Mouse (Mus musculus): Measurements from ENCODE around the gene Shisal2b. TPM values are rescaled to one million over a fixed set of nuclear protein-coding genes. Genes with fewer than 3 reads are reported as not detected.
A peak's percentile ranks its signal among the peaks of the same experiment; 100 is the strongest.

Gene Shisal2b
- polyA plus RNA-seq, 1 experiment from 2014 or later, result 0.54 TPM

DNA sequence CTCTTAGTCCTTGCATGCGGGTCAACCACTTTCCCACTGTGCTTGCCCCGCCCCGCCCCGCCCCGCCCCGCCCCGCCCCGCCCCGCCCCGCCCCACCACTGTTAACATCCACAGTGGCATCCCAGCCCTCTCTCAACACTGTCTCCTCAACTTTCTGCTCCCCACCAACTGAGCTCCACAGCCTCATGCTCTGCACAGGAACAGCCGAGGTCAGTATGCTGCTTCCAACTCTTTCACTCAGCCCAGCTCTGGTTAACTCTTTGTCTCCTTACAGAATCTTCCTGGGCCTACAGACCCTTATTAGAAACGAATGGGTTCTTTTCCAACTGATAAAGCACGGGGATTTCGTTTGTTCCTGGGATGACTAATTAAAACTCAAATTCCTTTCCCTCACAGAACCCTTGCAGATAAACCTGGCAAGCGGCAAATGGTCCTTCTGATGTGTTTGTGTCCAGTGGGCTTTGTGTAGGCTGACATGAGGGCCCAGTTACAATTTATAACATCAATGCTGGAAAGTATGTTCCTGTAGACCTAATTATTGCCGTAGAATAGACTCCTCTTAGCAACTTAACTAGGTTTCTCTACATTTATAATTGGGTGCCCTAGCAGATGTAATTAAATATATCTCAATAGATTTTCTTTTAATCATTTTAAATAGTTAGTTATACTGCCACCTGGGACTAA is 20.0 kb upstream of the Shisal2b start:
- no peak for TF ChIP-seq CTCF (IDR thresholded peaks at IDR 0.05; ENCODE audit: low read depth)
- Histone ChIP-seq H3K27ac (ENCODE audit: low read depth) (no peak overlapping the region), H3K4me1 (ENCODE audit: insufficient read depth) (no peaks in the 10 kb centered on the region), H3K4me3 (ENCODE audit: low read depth, low read length) (no peak overlapping the region), H3K4me2 (no peak overlapping the region), H3K9me3 (ENCODE audit: low read depth, low read length) (no peaks in the 10 kb centered on the region), H3K27me3 (ENCODE audit: insufficient read depth, low read length) (no peaks in the 10 kb centered on the region), H3K36me3 (ENCODE audit: insufficient read depth) (no peaks in the 10 kb centered on the region), H3K9ac (no peak overlapping the region)
- no peak for DNase-seq
- peak; percentile 24; the same call in 1 of the 2 replicates for ATAC-seq (ENCODE audit: insufficient read depth)
- 34% methylated on average over 14 of the region's 16 CpGs for WGBS

DNA sequence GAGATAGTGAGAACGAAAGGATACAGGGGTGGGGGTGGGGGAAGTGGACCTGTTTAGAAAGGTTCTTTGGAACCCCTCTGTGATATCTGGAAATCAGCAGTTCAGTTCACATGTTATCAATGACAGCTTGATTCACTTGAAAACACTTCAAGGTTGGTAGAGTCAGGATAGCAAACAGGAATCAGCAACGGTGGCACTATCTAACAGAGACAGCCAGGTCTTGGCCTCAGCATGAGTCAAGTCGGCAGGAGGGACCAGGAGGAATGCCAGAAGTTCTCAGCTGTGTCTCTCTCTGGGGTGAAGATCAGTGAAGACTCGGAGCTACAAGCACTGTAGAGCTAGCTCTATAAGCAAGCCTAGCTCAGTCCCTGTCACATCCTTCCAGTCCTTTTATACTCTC is 14.8 kb upstream of the Shisal2b start:
- Histone ChIP-seq H3K9ac (no peak overlapping the region), H3K27ac (ENCODE audit: low read depth) (no peak overlapping the region), H3K36me3 (ENCODE audit: insufficient read depth) (no peaks in the 10 kb centered on the region), H3K4me2 (no peak overlapping the region), H3K4me3 (ENCODE audit: low read depth, low read length) (no peak overlapping the region), H3K4me1 (ENCODE audit: insufficient read depth) (no peaks in the 10 kb centered on the region), H3K27me3 (ENCODE audit: insufficient read depth, low read length) (no peaks in the 10 kb centered on the region), H3K9me3 (ENCODE audit: low read depth, low read length) (no peaks in the 10 kb centered on the region)
- 45% methylated on average over 4 of the region's 4 CpGs for WGBS
- DNase-seq, result no peak
- no peak for TF ChIP-seq CTCF (IDR thresholded peaks at IDR 0.05; ENCODE audit: low read depth)
- ATAC-seq (ENCODE audit: insufficient read depth), result no peak

- 83% methylated on average over 2 of the region's 2 CpGs for WGBS
- H3K9me3 ChIP-seq (ENCODE audit: low read depth, low read length), result no peaks in the 10 kb centered on the region
- H3K27me3 ChIP-seq (ENCODE audit: insufficient read depth, low read length), result no peaks in the 10 kb centered on the region
- DNase-seq (no peak), ATAC-seq (ENCODE audit: insufficient read depth) (no peak)
- no peak overlapping the region for H3K9ac ChIP-seq
- H3K4me1 ChIP-seq (ENCODE audit: insufficient read depth), result no peaks in the 10 kb centered on the region
- H3K36me3 ChIP-seq (ENCODE audit: insufficient read depth), result no peaks in the 10 kb centered on the region
- no peak overlapping the region for H3K4me3 ChIP-seq (ENCODE audit: low read depth, low read length)
- TF ChIP-seq CTCF (IDR thresholded peaks at IDR 0.05; ENCODE audit: low read depth), result no peak
- H3K4me2 ChIP-seq, result no peak overlapping the region
- no peak overlapping the region for H3K27ac ChIP-seq (ENCODE audit: low read depth)
These were observed 6.2 kb upstream of the Shisal2b start for GRCm38 (mm10) chr13:104869907-104870306.

DNA sequence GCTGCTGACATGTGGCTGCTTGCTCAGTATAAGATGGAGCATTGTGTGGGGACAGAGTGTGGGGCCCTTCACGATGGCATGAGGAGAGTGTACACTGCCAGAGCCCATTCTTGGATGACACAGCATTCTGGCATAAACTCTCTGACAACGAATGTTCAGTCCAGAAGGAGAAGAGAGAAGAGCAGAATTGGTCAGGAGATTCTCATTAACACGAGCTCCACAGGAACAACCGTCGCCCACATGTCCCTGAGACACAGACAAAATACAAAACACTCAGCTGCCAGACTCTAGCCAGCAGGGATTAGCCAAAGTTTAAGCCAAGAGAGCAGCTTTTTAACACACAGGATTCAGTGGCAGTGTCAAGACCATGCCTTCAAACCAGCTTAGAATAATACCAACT is 3.0 kb upstream of the Shisal2b start:
- Histone ChIP-seq H3K27me3 (ENCODE audit: insufficient read depth, low read length) (peaks cover 6% of the 10 kb centered on the region; the same call in 1 of the 2 replicates), H3K4me3 (ENCODE audit: low read depth, low read length) (no peak overlapping the region), H3K36me3 (ENCODE audit: insufficient read depth) (no peaks in the 10 kb centered on the region), H3K4me1 (ENCODE audit: insufficient read depth) (no peaks in the 10 kb centered on the region), H3K9ac (no peak overlapping the region), H3K27ac (ENCODE audit: low read depth) (no peak overlapping the region), H3K9me3 (ENCODE audit: low read depth, low read length) (no peaks in the 10 kb centered on the region), H3K4me2 (no peak overlapping the region)
- 74% methylated on average over 5 of the region's 5 CpGs for WGBS
- DNase-seq (no peak), ATAC-seq (ENCODE audit: insufficient read depth) (no peak)
- no peak for TF ChIP-seq CTCF (IDR thresholded peaks at IDR 0.05; ENCODE audit: low read depth)

DNA sequence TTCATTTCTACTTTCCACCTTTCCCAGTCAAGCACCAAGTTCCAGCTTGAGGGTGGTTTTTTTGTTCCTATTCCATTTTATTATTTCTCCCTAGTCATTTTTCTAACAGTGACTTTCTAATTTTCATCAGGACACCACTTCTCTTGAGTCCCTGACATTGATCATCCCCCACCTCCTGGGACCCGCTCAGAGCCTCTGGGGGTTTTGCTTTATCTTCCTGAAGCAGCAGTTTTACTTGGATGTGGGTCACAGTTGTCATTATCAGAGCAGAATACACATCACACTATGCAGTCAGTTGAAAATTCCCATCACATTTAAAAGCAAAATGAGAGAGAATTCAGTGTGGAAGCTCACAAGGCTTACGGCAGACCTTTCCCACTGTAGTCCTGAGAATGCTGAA is 10.0 kb downstream of the Shisal2b start:
- no peaks in the 10 kb centered on the region for H3K36me3 ChIP-seq (ENCODE audit: insufficient read depth)
- TF ChIP-seq CTCF (IDR thresholded peaks at IDR 0.05; ENCODE audit: low read depth), result no peak
- H3K4me1 ChIP-seq (ENCODE audit: insufficient read depth), result no peaks in the 10 kb centered on the region
- H3K4me3 ChIP-seq (ENCODE audit: low read depth, low read length), result no peak overlapping the region
- no peaks in the 10 kb centered on the region for H3K9me3 ChIP-seq (ENCODE audit: low read depth, low read length)
- H3K9ac ChIP-seq, result no peak overlapping the region
- WGBS, result 67% methylated on average over 2 of the region's 2 CpGs
- no peak for DNase-seq
- H3K27ac ChIP-seq (ENCODE audit: low read depth), result no peak overlapping the region
- H3K27me3 ChIP-seq (ENCODE audit: insufficient read depth, low read length), result no peaks in the 10 kb centered on the region
- H3K4me2 ChIP-seq, result no peak overlapping the region
- ATAC-seq (ENCODE audit: insufficient read depth), result no peak

DNA sequence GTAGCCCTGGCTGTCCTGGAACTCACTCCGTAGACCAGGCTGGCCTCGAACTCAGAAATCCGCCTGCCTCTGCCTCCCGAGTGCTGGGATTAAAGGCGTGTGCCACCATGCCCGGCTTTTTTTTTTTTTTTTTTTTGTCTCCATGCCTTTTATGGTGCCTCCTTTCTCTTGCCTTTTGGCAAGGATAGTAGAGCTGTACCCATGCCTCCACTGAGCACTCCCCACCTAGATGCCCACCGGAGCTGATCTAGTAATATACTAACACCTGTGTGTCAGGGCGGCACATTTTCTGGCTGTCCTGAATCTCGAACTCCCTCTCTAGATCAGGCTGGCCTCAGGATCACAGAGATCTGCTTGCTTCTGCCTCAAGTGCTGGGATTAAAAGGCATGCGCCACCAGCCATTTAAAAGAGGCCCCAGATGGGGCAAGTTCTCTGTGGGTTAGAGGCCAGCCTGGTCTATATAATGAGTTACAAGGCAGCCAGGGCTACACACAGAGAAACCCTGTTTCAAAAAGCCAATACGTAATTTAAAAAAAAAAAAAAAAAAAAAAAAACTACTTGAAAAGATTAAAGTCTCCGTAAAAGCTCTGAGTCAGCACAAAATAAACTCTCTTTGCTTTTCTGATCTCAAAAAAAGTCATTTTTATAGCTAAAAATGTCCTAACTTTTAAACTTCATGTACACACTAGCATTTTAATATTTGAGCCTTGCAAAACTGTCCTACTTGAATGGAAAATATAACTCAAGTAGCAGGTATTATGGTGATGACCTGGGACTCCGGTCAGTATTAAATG is 20.2 kb downstream of the Shisal2b start:
- ATAC-seq (ENCODE audit: insufficient read depth), result no peak
- no peaks in the 10 kb centered on the region for H3K4me1 ChIP-seq (ENCODE audit: insufficient read depth)
- H3K9me3 ChIP-seq (ENCODE audit: low read depth, low read length), result no peaks in the 10 kb centered on the region
- no peak overlapping the region for H3K27ac ChIP-seq (ENCODE audit: low read depth)
- no peak for TF ChIP-seq CTCF (IDR thresholded peaks at IDR 0.05; ENCODE audit: low read depth)
- DNase-seq, result no peak
- 80% methylated on average over 11 of the region's 13 CpGs for WGBS
- no peak overlapping the region for H3K4me2 ChIP-seq
- H3K4me3 ChIP-seq (ENCODE audit: low read depth, low read length), result no peak overlapping the region
- no peak overlapping the region for H3K9ac ChIP-seq
- no peaks in the 10 kb centered on the region for H3K27me3 ChIP-seq (ENCODE audit: insufficient read depth, low read length)
- peaks cover 4% of the 10 kb centered on the region; the same call in 1 of the 2 replicates for H3K36me3 ChIP-seq (ENCODE audit: insufficient read depth)

- WGBS, result 57% methylated on average over 4 of the region's 4 CpGs
- Histone ChIP-seq H3K4me3 (ENCODE audit: low read depth, low read length) (no peak overlapping the region), H3K27ac (ENCODE audit: low read depth) (no peak overlapping the region), H3K4me2 (no peak overlapping the region), H3K36me3 (ENCODE audit: insufficient read depth) (peaks cover 16% of the 10 kb centered on the region), H3K27me3 (ENCODE audit: insufficient read depth, low read length) (no peaks in the 10 kb centered on the region), H3K4me1 (ENCODE audit: insufficient read depth) (no peaks in the 10 kb centered on the region), H3K9ac (no peak overlapping the region), H3K9me3 (ENCODE audit: low read depth, low read length) (no peaks in the 10 kb centered on the region)
- no peak for TF ChIP-seq CTCF (IDR thresholded peaks at IDR 0.05; ENCODE audit: low read depth)
- DNase-seq (no peak), ATAC-seq (ENCODE audit: insufficient read depth) (no peak)
These were observed 21.8 kb downstream of the Shisal2b start for GRCm38 (mm10) chr13:104841937-104842336.
